Mouse (Mus musculus) intestine, postnatal 0 days (tissue): ENCODE measurements at regions not wholly inside any gene's neighbourhood (a gene's known extent, or its start where the extent isn't known, plus 50 kb on each side); places are given as distances from the start of the nearest gene placed in this dataset.

ENCODE experiments used
- ATAC-seq: fragments of 200-750 bp; cut with Nextera tagmentation; 2 replicates; pipeline ENCODE4 v1.8.0; 2017; ENCODE audit warnings: mild to moderate bottlenecking, moderate TSS enrichment, moderate library complexity
- H3K27ac ChIP-seq: fragments of 300-500 bp; sonication (generic); 2 replicates; pipeline ENCODE4 v1.5.1; 2014; ENCODE audit warnings: mild to moderate bottlenecking, low read depth, low read length, moderate library complexity
- H3K27me3 ChIP-seq: fragments of 300-500 bp; sonication (generic); replicated peaks from 2 replicates; pipeline ENCODE4 v1.6.1; 2014; ENCODE audit warnings: low read length, mixed read lengths; ENCODE audit not compliant: control insufficient read depth, insufficient read depth
- H3K36me3 ChIP-seq: fragments of 300-500 bp; sonication (generic); 2 replicates; pipeline ENCODE4 v1.6.1; 2014; ENCODE audit warnings: mild to moderate bottlenecking, moderate library complexity; ENCODE audit not compliant: control insufficient read depth, insufficient read depth
- H3K4me1 ChIP-seq: fragments of 300-500 bp; sonication (generic); replicated peaks from 2 replicates; pipeline ENCODE4 v1.6.1; 2014; ENCODE audit warnings: antibody characterized with exemption, low read length, mixed read lengths; ENCODE audit not compliant: control insufficient read depth, insufficient read depth
- H3K4me2 ChIP-seq: fragments of 300-500 bp; sonication (generic); replicated peaks from 2 replicates; pipeline ENCODE4 v1.6.1; 2014; ENCODE audit warnings: low read depth, mild to moderate bottlenecking, moderate library complexity
- H3K4me3 ChIP-seq: fragments of 300-500 bp; sonication (generic); 2 replicates; pipeline ENCODE4 v1.5.1; 2014; ENCODE audit warnings: low read depth, low read length
- H3K9ac ChIP-seq: fragments of 300-500 bp; sonication (generic); 2 replicates; pipeline ENCODE4 v1.6.1; 2014; ENCODE audit warnings: mild to moderate bottlenecking, low read depth, low read length
- H3K9me3 ChIP-seq: fragments of 300-500 bp; sonication (generic); 2 replicates; pipeline ENCODE4 v1.6.1; 2016; ENCODE audit warnings: mixed run types; ENCODE audit not compliant: control insufficient read depth
- CTCF ChIP-seq: sonication (generic); IDR thresholded peaks from 2 replicates; pipeline ENCODE4 v1.5.1; 2016; ENCODE audit warnings: low read depth, mild to moderate bottlenecking, control low read depth, antibody characterized with exemption, moderate library complexity
- WGBS: fragments of 180-500 bp; shearing (Covaris S2); extraction: QIAGEN DNeasy Blood & Tissue Kit; methylation state at CpG from one replicate; pipeline ENCODE4 v1.1.7; 2014; 5-methylcytosine and 5-hydroxymethylcytosine counted together

DNA sequence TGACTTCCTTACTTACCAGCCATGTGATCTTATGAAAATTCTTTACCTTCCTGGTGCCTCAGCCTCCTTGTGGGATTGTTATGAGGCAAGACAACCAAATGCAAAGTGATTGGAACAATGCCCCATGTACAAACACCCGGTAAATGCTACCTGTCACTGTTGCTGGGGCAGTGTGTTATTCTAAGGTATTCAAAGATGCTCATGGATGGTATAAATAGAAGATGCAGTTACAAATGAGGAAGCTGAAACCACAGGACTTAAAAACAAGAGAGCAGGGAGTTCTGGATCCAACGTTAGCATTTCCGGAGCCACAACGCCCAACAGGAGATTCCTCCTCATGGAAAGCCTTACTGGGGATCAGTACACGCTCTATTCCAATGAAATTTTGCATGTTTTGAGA is 82.9 kb downstream of the Plk2 start:
- no peaks in the 10 kb centered on the region for H3K4me1 ChIP-seq
- H3K9me3 ChIP-seq: no peaks in the 10 kb centered on the region
- H3K4me2 ChIP-seq: no peak overlapping the region
- no peaks in the 10 kb centered on the region for H3K27me3 ChIP-seq
- WGBS: 92% methylated on average over 5 of the region's 5 CpGs
- H3K36me3 ChIP-seq: no peaks in the 10 kb centered on the region
- no peak overlapping the region for H3K27ac ChIP-seq
- H3K4me3 ChIP-seq: no peak overlapping the region
- no peak for TF ChIP-seq CTCF
- no peak for ATAC-seq
- no peak overlapping the region for H3K9ac ChIP-seq

DNA sequence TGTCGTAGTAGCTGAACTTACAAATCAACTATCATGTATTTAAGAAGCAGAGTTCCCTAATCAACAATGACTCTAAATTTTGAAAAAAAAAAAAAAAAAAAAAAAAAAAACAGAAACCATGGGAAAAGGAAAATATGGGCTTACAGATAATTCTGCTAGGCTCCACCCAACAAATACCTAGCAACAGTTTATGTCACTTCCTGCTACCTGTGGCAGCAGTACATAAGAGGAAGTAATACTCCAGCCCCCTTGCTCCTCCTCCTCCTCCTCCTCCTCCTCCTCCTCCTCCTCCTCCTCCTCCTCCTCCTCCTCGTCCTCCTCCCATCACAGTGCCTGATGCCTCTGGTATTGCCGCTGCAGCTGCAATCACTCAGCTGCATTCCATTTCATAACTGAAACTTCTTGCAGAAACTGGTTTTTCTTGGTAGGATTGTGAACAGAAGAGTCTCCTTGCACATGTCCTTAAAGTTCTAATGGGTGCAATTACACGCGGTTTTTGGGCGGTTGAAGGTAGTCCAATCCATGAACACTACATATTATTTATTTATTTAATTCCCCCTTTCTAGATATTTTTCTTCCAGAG is 89.6 kb downstream of the Plk2 start:
- no peak for TF ChIP-seq CTCF
- Histone ChIP-seq H3K4me3 (no peak overlapping the region), H3K27ac (no peak overlapping the region), H3K4me1 (no peaks in the 10 kb centered on the region), H3K27me3 (no peaks in the 10 kb centered on the region), H3K9ac (no peak overlapping the region), H3K36me3 (no peaks in the 10 kb centered on the region), H3K4me2 (no peak overlapping the region), H3K9me3 (no peaks in the 10 kb centered on the region)
- no peak for ATAC-seq
- 78% methylated on average over 5 of the region's 6 CpGs for WGBS

DNA sequence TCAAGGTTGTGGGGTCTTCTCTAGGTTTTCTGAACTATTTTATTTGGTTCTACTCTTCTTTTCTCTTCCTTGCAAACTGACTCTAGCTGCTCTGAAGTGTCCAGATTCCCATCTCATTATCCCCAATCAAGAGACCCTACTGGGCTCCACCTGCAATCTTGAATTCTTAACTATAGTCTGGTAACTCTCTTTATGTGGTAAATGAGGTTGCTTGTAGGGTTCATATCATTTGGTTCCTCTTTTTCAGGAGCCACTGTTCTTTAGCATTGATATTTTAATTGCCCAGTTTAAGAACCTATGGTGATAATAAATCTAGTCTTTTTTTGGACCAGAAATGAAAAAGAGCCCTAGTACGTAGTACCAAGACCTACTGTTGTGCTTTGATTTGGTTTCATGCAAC is 90.7 kb downstream of the Plk2 start:
- H3K27me3 ChIP-seq: no peaks in the 10 kb centered on the region
- no peaks in the 10 kb centered on the region for H3K4me1 ChIP-seq
- H3K9me3 ChIP-seq: no peaks in the 10 kb centered on the region
- WGBS: 85% methylated on average over 1 of the region's 1 CpGs
- TF ChIP-seq CTCF: no peak
- no peak for ATAC-seq
- H3K4me3 ChIP-seq: no peak overlapping the region
- H3K27ac ChIP-seq: no peak overlapping the region
- no peaks in the 10 kb centered on the region for H3K36me3 ChIP-seq
- H3K9ac ChIP-seq: no peak overlapping the region
- no peak overlapping the region for H3K4me2 ChIP-seq

DNA sequence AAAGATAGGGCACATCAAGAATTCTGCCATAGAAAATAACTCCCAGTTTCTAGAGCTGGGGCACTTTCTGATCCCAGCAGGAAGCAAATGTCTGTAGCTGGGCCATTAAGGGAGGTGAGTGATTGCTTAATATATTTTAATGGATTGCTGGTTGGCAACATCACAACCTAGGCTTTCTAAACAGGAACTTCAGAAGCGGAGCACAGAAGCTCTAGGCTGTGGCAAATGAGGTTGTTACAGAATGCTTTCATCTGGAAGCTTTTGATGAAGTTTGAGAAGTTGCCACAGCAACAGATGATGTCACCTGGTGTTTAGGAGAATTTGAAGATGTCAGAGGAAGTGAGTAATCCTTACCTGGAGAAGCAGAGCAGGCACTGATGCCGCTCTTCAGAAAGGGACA is 95.3 kb downstream of the Plk2 start:
- Histone ChIP-seq H3K36me3 (no peaks in the 10 kb centered on the region), H3K27ac (no peak overlapping the region), H3K27me3 (no peaks in the 10 kb centered on the region), H3K9me3 (no peaks in the 10 kb centered on the region), H3K4me2 (no peak overlapping the region), H3K4me1 (no peaks in the 10 kb centered on the region), H3K9ac (no peak overlapping the region), H3K4me3 (no peak overlapping the region)
- TF ChIP-seq CTCF: no peak
- WGBS: 89% methylated on average over 2 of the region's 2 CpGs
- no peak for ATAC-seq

DNA sequence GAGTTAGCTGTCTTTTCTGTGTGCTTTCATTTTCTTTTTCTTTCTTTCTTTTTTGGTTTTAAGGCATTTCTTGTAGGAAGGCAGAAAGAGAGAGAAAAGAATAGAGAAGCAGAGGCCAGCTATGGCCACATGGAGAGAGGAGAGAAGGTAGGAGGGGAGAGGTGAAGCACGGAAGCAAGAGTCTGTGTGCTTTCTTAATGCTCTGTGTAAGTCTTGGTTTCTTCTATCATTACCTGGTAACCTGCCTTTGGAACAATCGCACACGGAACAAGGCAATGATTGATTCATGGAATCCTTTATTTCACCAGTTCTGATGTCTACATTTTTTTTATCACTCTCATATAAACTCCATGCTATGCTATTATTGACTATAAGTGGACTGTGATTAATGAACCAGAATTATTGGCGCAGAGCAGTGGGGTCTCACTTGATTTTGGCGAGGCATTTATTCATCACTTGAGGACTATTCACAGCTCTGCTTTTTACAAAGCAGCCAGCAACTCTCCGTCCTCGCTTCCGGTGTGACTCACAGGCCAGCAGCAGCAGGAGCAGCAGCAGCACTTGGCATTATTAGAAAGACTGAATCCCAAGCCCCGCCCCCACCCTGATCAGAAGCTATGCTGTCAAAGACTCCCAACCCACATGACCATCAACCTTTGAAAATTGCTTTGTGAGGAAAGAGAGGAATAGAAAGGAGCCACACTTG is 97.6 kb downstream of the Plk2 start:
- H3K9ac ChIP-seq: no peak overlapping the region
- no peaks in the 10 kb centered on the region for H3K27me3 ChIP-seq
- no peaks in the 10 kb centered on the region for H3K9me3 ChIP-seq
- no peaks in the 10 kb centered on the region for H3K36me3 ChIP-seq
- no peak overlapping the region for H3K4me2 ChIP-seq
- H3K4me3 ChIP-seq: no peak overlapping the region
- WGBS: 60% methylated on average over 9 of the region's 9 CpGs
- ATAC-seq: no peak
- no peak for TF ChIP-seq CTCF
- no peak overlapping the region for H3K27ac ChIP-seq
- no peaks in the 10 kb centered on the region for H3K4me1 ChIP-seq

DNA sequence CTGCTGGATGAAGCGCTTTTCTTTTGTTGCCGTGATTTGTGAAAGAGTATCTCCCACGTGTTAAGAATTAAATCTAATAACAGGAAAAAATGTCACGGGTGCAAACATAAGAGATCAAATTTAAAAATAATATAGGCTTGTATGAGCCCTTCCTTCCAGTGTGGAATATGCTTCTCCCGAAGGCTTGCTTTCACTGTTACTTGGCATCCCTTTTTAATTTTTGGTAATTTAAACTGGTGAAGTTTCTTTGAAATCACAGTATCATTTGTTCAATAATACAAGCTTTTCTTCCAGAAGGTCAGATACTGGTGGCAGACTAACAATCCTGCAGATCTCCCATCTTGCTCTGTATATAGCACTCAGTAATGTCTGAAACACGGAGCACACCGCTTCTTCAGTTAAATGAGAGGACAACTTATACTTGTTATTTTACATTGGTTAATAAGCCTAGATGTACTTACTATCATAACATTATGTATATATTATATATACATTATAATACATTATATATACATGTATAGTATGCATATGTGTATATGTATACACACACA is 98.2 kb downstream of the Plk2 start:
- Histone ChIP-seq H3K9ac (no peak overlapping the region), H3K27me3 (no peaks in the 10 kb centered on the region), H3K36me3 (no peaks in the 10 kb centered on the region), H3K4me2 (no peak overlapping the region), H3K9me3 (no peaks in the 10 kb centered on the region), H3K27ac (no peak overlapping the region), H3K4me1 (no peaks in the 10 kb centered on the region), H3K4me3 (no peak overlapping the region)
- no peak for ATAC-seq
- WGBS: 86% methylated on average over 7 of the region's 7 CpGs
- no peak for TF ChIP-seq CTCF
